Mouse (Mus musculus) bone marrow macrophage, adult 2 months (primary cell): ENCODE results near the gene Zg16.

Experiments
- CTCF ChIP-seq: IDR thresholded peaks from 2 replicates; pipeline ENCODE4 v1.5.1; 2012; ENCODE audit warnings: low read depth, mild to moderate bottlenecking, low read length, moderate library complexity
- POLR2A ChIP-seq: IDR thresholded peaks from 2 replicates; pipeline ENCODE4 v1.6.1; 2012; ENCODE audit warnings: mild to moderate bottlenecking, low read depth, low read length, borderline replicate concordance

- no peak for TF ChIP-seq CTCF
- no peak for TF ChIP-seq POLR2A
These were observed 955 bp upstream of the Zg16 start for GRCm38 (mm10) chr7:127088083-127088482.
